Mouse (Mus musculus): Measurements from ENCODE around the gene Tet2.

The Tet2 gene

GRCm38 (mm10) chr3:133516137-133516536, 28.8 kb downstream of the Tet2 start:
- DNase-seq: no peak

GRCm38 (mm10) chr3:133515204-133515969, 29.6 kb downstream of the Tet2 start:
- DNase-seq: no peak

GRCm38 (mm10) chr3:133514290-133514689, 30.6 kb downstream of the Tet2 start:
- no peak for DNase-seq

- DNase-seq: no peak
Observed at GRCm38 (mm10) chr3:133513475-133513874, 31.5 kb downstream of the Tet2 start.

- no peak for DNase-seq
Observed at GRCm38 (mm10) chr3:133510368-133510767, 34.6 kb downstream of the Tet2 start.

- no peak for DNase-seq
Observed at GRCm38 (mm10) chr3:133509796-133510195, 35.1 kb downstream of the Tet2 start.

- no peak for DNase-seq
Observed at GRCm38 (mm10) chr3:133508881-133509280, 36.1 kb downstream of the Tet2 start.

- DNase-seq: no peak
Observed at GRCm38 (mm10) chr3:133506289-133506954, 38.5 kb downstream of the Tet2 start.

- DNase-seq: peak; percentile 1
Observed at GRCm38 (mm10) chr3:133496953-133497352, 48.0 kb downstream of the Tet2 start.

- no peak for DNase-seq
Observed at GRCm38 (mm10) chr3:133491370-133491769, 53.6 kb downstream of the Tet2 start.

- no peak for DNase-seq
Observed at GRCm38 (mm10) chr3:133488022-133488725, 56.8 kb downstream of the Tet2 start.

- no peak for DNase-seq
Observed at GRCm38 (mm10) chr3:133482887-133483286, 62.1 kb downstream of the Tet2 start.

GRCm38 (mm10) chr3:133478987-133479386, 66.0 kb downstream of the Tet2 start:
- no peak for DNase-seq

GRCm38 (mm10) chr3:133473781-133474180, 71.2 kb downstream of the Tet2 start:
- no peak for DNase-seq

GRCm38 (mm10) chr3:133471101-133471500, 73.8 kb downstream of the Tet2 start:
- DNase-seq: no peak

GRCm38 (mm10) chr3:133468883-133469282, 76.1 kb downstream of the Tet2 start:
- no peak for DNase-seq

- no peak for DNase-seq
Observed at GRCm38 (mm10) chr3:133463233-133463632, 81.7 kb downstream of the Tet2 start.

- DNase-seq: no peak
Observed at GRCm38 (mm10) chr3:133462485-133462884, 82.5 kb downstream of the Tet2 start.

GRCm38 (mm10) chr3:133462059-133462458, 82.9 kb downstream of the Tet2 start:
- peak; percentile 9 for DNase-seq

GRCm38 (mm10) chr3:133459174-133459573, 85.8 kb downstream of the Tet2 start:
- DNase-seq: no peak

- peak; percentile 4 for DNase-seq
Observed at GRCm38 (mm10) chr3:133453896-133454295, 91.0 kb downstream of the Tet2 start.

- DNase-seq: no peak
Observed at GRCm38 (mm10) chr3:133436919-133437320, 108.0 kb downstream of the Tet2 start.

- no peak for DNase-seq
Observed at GRCm38 (mm10) chr3:133436279-133436860, 108.6 kb downstream of the Tet2 start.

Data from embryo, embryonic 11 days (tissue).